Mouse (Mus musculus) forebrain, postnatal 0 days (tissue): ENCODE measurements around the gene Rab30. TPM values are rescaled to one million over a fixed set of nuclear protein-coding genes. Genes with fewer than 3 reads are reported as not detected.
A peak's percentile ranks its signal among the peaks of the same experiment; 100 is the strongest.

Source experiments
- ATAC-seq: fragments of 200-750 bp; cut with Nextera tagmentation; 2 replicates; pipeline ENCODE4 v1.8.0; 2017; ENCODE audit warnings: mild to moderate bottlenecking, moderate library complexity
- DNase-seq: peaks from one replicate; pipeline ENCODE4 v3.0.0-alpha.2; 2015
- H3K27ac ChIP-seq: fragments of 300-500 bp; sonication (generic); 2 replicates; pipeline ENCODE4 v1.5.1; 2014; ENCODE audit warnings: low read depth, mild to moderate bottlenecking, antibody characterized with exemption, low read length, moderate library complexity, mixed read lengths
- H3K27me3 ChIP-seq: fragments of 300-500 bp; sonication (generic); 2 replicates; pipeline ENCODE4 v1.6.1; 2014; ENCODE audit warnings: mild to moderate bottlenecking, low read length, mixed read lengths; ENCODE audit not compliant: insufficient read depth
- H3K36me3 ChIP-seq: fragments of 300-500 bp; sonication (generic); 2 replicates; pipeline ENCODE4 v1.6.1; 2014; ENCODE audit warnings: mild to moderate bottlenecking, moderate library complexity; ENCODE audit not compliant: insufficient read depth
- H3K4me1 ChIP-seq: fragments of 300-500 bp; sonication (generic); 2 replicates; pipeline ENCODE4 v1.6.1; 2014; ENCODE audit warnings: antibody characterized with exemption; ENCODE audit not compliant: insufficient read depth
- H3K4me2 ChIP-seq: fragments of 300-500 bp; sonication (generic); 2 replicates; pipeline ENCODE4 v1.6.1; 2014; ENCODE audit warnings: low read depth, mild to moderate bottlenecking, moderate library complexity
- H3K4me3 ChIP-seq: fragments of 300-500 bp; sonication (generic); 2 replicates; pipeline ENCODE4 v1.5.1; 2014; ENCODE audit warnings: low read depth, low read length, mixed read lengths
- H3K9ac ChIP-seq: fragments of 300-500 bp; sonication (generic); 2 replicates; pipeline ENCODE4 v1.6.1; 2014; ENCODE audit warnings: mild to moderate bottlenecking
- H3K9me3 ChIP-seq: fragments of 300-500 bp; sonication (generic); 2 replicates; pipeline ENCODE4 v1.6.1; 2016; ENCODE audit warnings: low read length
- CTCF ChIP-seq: sonication (generic); IDR thresholded peaks from 2 replicates; pipeline ENCODE4 v1.5.1; 2016; ENCODE audit warnings: antibody characterized with exemption, control low read depth, low read depth
- WGBS: fragments of 180-500 bp; shearing (Covaris S2); extraction: QIAGEN DNeasy Blood & Tissue Kit; methylation state at CpG from one replicate; pipeline ENCODE4 v1.1.7; 2014; 5-methylcytosine and 5-hydroxymethylcytosine counted together
- polyA plus RNA-seq: library from polyadenylated mRNA; unstranded; fragments of >200 nt; fragmentation: Nextera tagmentation; extraction: Ambion mirVana; gene quantifications from 2 replicates; pipeline ENCODE4 v1.2.1, GENCODE M21; 2015
- total RNA-seq: library from RNA; depleted of rRNA; stranded (reverse); fragments of >200 nt; gene quantifications from 2 replicates; pipeline ENCODE4 v1.2.3, GENCODE M21; 2014

Rab30 gene
- total and polyA plus RNA-seq, 2 experiments from 2014 or later, result 14.7 to 36.1 TPM

DNA sequence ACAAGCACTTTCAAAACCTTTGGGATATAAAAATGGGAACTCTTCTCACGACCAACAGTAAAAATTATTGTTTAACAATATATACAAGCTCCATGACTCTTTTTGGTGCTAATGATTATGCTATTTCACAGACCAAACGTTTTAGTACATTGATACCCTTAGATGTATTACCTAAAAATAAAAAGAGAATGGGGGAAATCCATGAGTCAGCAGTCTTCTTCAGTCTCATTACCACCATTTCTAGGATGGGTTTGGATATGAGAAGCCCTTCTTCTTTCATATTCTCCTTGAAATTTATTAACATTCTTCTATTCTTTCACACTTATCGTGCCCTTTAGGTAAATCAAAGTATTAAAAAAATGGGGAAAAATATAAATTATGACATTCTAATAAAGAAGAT lies 95.0 kb downstream of the Rab30 start:
- no peaks in the 10 kb centered on the region for H3K27me3 ChIP-seq
- DNase-seq (no peak), ATAC-seq (no peak)
- H3K4me1 ChIP-seq, result no peaks in the 10 kb centered on the region
- no peak for TF ChIP-seq CTCF
- no peak overlapping the region for H3K27ac ChIP-seq
- no peak overlapping the region for H3K9ac ChIP-seq
- no peak overlapping the region for H3K4me3 ChIP-seq
- no peak overlapping the region for H3K4me2 ChIP-seq
- H3K36me3 ChIP-seq, result peaks cover 13% of the 10 kb centered on the region
- no peaks in the 10 kb centered on the region for H3K9me3 ChIP-seq
- WGBS, result 84% methylated on average over 3 of the region's 3 CpGs

GRCm38 (mm10) chr7:92837226-92837625 lies 95.8 kb downstream of the Rab30 start:
- TF ChIP-seq CTCF, result no peak
- Histone ChIP-seq H3K9me3 (no peaks in the 10 kb centered on the region), H3K27ac (no peak overlapping the region), H3K27me3 (no peaks in the 10 kb centered on the region), H3K4me2 (no peak overlapping the region), H3K36me3 (peaks cover 13% of the 10 kb centered on the region), H3K4me1 (no peaks in the 10 kb centered on the region), H3K9ac (no peak overlapping the region), H3K4me3 (no peak overlapping the region)
- 89% methylated on average over 11 of the region's 11 CpGs for WGBS
- ATAC-seq, result no peak
- no peak for DNase-seq

GRCm38 (mm10) chr7:92837907-92838306 lies 96.5 kb downstream of the Rab30 start:
- 0 out of 2 replicates have a peak, but pooled peaks have one; percentile 4 for TF ChIP-seq CTCF
- Histone ChIP-seq H3K4me1 (no peaks in the 10 kb centered on the region), H3K36me3 (peaks cover 9% of the 10 kb centered on the region), H3K9me3 (no peaks in the 10 kb centered on the region), H3K27me3 (no peaks in the 10 kb centered on the region), H3K4me3 (no peak overlapping the region), H3K4me2 (no peak overlapping the region), H3K27ac (no peak overlapping the region), H3K9ac (no peak overlapping the region)
- WGBS, result 65% methylated on average over 3 of the region's 3 CpGs
- ATAC-seq (no peak), DNase-seq (no peak)

GRCm38 (mm10) chr7:92842254-92842653 lies 100.9 kb downstream of the Rab30 start:
- no peak for ATAC-seq
- H3K4me1 ChIP-seq, result no peaks in the 10 kb centered on the region
- WGBS, result 82% methylated on average over 2 of the region's 2 CpGs
- TF ChIP-seq CTCF, result no peak
- peaks cover under 1% of the 10 kb centered on the region; the same call in 1 of the 2 replicates for H3K36me3 ChIP-seq
- no peak overlapping the region for H3K4me3 ChIP-seq
- no peaks in the 10 kb centered on the region for H3K9me3 ChIP-seq
- no peak for DNase-seq
- H3K9ac ChIP-seq, result no peak overlapping the region
- no peaks in the 10 kb centered on the region for H3K27me3 ChIP-seq
- no peak overlapping the region for H3K27ac ChIP-seq
- no peak overlapping the region for H3K4me2 ChIP-seq

DNA sequence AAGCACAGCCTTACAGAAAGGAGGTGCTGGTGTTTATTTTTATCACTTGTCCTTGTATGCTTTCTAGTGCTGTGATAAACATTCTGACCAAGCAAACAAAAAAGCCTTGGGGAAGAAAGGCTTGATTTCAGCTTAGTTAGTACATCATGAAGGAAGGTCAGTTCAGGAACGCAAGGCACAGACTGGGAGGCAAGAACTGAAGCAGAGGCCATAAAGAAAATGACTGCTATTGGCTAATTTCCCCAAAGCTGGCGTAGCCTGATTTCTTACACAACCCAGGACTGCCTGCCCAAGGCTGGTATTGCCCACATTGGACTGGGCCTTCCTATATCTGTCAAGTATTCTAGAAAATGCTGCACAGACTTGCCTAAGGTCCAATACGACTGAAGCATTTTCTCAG lies 106.8 kb downstream of the Rab30 start:
- no peaks in the 10 kb centered on the region for H3K27me3 ChIP-seq
- TF ChIP-seq CTCF, result no peak
- WGBS, result 88% methylated on average over 3 of the region's 3 CpGs
- no peaks in the 10 kb centered on the region for H3K36me3 ChIP-seq
- no peaks in the 10 kb centered on the region for H3K9me3 ChIP-seq
- H3K4me3 ChIP-seq, result no peak overlapping the region
- ATAC-seq (no peak), DNase-seq (no peak)
- no peak overlapping the region for H3K9ac ChIP-seq
- H3K4me1 ChIP-seq, result no peaks in the 10 kb centered on the region
- no peak overlapping the region for H3K27ac ChIP-seq
- H3K4me2 ChIP-seq, result no peak overlapping the region

- H3K27me3 ChIP-seq, result no peaks in the 10 kb centered on the region
- WGBS, result 8% methylated on average over 2 of the region's 2 CpGs
These were observed 125.1 kb downstream of the Rab30 start for GRCm38 (mm10) chr7:92866526-92866925.

DNA sequence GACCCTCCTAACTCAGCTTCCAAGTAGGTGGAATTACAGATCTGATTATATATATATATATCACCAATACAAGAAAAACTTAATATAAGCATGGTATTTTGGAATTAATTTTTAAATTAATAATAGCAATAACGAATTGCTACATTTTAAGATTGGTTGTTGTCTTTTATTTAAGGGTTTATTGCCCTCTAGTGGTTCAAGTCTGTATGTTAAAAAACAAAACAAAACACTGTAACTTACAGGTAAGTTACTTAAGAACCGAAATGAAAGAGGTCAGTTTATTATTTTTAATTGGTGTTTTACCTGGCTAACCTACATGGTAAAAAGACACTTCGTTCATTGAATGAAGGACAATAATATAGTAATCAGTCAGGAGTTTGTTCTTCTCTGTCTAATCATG lies 128.8 kb downstream of the Rab30 start:
- Histone ChIP-seq H3K9me3 (no peaks in the 10 kb centered on the region), H3K4me2 (no peak overlapping the region), H3K27me3 (no peaks in the 10 kb centered on the region), H3K9ac (no peak overlapping the region), H3K27ac (no peak overlapping the region), H3K4me1 (0 out of 2 replicates have a peak, but pooled peaks cover under 1% of the 10 kb centered on the region), H3K36me3 (no peaks in the 10 kb centered on the region), H3K4me3 (no peak overlapping the region)
- WGBS, result 59% methylated on average over 3 of the region's 3 CpGs
- TF ChIP-seq CTCF, result peak; percentile 46; the same call in 1 of the 2 replicates
- ATAC-seq (no peak), DNase-seq (peak; percentile 18)

More at GRCm38 (mm10) chr7:92866526-92866925, 125.1 kb downstream of the Rab30 start:
- ATAC-seq (no peak), DNase-seq (peak; percentile 65)
- Histone ChIP-seq H3K4me1 (no peaks in the 10 kb centered on the region), H3K4me3 (no peak overlapping the region), H3K9me3 (no peaks in the 10 kb centered on the region), H3K36me3 (no peaks in the 10 kb centered on the region), H3K9ac (no peak overlapping the region), H3K4me2 (no peak overlapping the region), H3K27ac (no peak overlapping the region)
- TF ChIP-seq CTCF, result peak; percentile 78

DNA sequence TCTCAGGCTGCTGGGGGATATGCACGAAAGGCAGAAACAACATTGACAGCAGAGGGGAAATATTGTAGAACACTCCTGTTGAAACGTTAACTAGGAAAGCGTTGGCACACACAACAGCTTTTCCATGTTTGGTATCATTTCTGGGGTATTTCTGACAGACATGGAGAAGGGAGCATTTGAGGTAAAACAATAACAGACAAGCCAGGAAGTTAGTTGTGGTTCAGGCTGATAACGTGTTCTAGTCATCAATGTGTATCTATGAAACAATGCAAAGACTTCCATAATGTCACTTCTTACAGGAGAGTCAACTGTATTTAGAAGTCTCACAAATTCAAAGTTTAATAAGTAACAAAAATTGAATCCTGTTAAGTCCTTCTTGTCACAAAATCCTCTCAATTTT lies 130.2 kb downstream of the Rab30 start:
- TF ChIP-seq CTCF, result no peak
- H3K27me3 ChIP-seq, result no peaks in the 10 kb centered on the region
- DNase-seq, result no peak
- H3K4me2 ChIP-seq, result no peak overlapping the region
- ATAC-seq, result no peak
- WGBS, result 91% methylated on average over 4 of the region's 4 CpGs
- H3K4me1 ChIP-seq, result peaks cover 9% of the 10 kb centered on the region
- no peak overlapping the region for H3K27ac ChIP-seq
- H3K9me3 ChIP-seq, result no peaks in the 10 kb centered on the region
- no peaks in the 10 kb centered on the region for H3K36me3 ChIP-seq
- H3K9ac ChIP-seq, result no peak overlapping the region
- H3K4me3 ChIP-seq, result no peak overlapping the region
